Mouse (Mus musculus): ENCODE results near the gene Gm16253.

Gm16253 gene

DNA sequence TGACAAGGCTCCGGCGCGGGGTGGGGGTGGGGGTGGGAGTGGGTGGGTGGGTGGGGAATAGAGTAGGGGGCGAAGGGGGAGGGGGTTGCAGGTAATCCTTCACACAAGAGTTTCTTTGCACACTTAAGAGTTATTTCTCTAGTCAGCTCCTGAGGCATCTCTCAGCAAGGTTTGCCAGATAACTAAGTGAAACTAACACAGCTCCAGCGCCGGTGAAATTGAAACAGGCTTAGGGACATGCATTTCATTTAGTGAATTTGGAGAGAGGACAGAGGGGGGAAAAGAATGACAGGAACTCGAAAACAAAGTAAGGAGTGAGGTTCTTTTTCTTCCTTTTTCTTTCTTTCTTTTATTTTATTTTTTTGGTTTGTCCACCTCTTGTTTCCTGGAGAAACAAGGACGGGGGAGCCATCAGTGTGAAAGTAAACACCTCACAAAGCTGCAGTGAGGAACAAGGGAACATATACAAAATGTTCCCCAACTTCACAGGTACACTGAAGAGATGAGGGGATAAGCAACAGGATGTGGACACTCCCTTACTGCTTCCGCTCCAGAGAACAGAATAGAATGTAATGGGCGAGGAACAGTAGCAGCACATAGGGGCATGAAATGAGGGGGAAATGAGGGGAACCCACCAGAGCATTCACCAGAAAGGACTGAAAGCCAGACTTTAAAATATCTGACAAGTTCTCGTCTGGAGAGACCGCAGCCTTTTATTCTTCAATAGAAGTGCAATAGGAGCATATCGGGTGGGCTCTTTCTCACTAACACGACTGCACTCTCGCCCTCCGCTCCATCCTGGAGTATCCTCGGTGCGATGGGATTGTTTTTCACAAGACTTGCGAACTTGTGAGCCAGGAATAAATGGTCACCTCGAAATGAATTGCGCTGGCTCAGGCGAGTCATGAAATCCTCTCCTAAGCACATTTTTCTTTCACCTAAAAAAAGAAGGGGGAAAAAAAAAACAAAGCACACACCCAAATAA is 19.8 kb upstream of the Gm16253 start:
- DNase-seq (ENCODE audit: low spot score in 2 of 2) = no peak

DNA sequence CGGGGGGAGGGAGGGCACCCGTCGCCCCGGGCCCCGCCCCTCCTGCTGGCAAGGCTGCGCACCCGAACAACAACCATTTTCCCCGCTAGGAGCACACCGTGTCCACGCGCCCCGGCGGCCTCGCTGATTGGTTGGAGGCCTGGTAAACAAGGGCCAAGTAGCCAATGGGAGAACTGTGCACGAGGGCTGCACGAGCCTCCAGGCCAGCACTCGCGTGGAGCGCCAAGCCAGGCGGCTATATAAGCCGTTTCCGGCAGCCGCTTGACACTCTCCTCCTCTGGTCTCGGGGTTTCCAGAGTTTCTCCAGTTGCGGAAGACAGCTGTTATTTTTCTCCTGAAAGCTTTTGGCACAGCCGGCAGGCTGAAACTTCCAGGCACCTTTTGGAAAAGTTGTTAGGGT is 19.1 kb upstream of the Gm16253 start, which contains the start of gene Txnip:
Gene Txnip (plus strand): TSS at position 264 of the 400 bp plus-strand sequence.
- DNase-seq (ENCODE audit: low spot score in 2 of 2) = peak; percentile 100

DNA sequence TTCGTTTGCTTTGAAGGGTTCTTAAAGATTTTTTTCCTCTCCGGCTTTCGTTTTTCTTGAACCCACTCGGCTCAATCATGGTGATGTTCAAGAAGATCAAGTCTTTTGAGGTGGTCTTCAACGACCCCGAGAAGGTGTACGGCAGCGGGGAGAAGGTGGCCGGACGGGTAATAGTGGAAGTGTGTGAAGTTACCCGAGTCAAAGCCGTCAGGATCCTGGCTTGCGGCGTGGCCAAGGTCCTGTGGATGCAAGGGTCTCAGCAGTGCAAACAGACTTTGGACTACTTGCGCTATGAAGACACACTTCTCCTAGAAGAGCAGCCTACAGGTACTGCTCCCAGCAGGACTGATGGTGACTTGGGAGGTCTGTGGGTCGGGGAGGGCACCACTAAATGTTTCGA is 18.6 kb upstream of the Gm16253 start:
- no peak for DNase-seq (ENCODE audit: low spot score in 2 of 2)

DNA sequence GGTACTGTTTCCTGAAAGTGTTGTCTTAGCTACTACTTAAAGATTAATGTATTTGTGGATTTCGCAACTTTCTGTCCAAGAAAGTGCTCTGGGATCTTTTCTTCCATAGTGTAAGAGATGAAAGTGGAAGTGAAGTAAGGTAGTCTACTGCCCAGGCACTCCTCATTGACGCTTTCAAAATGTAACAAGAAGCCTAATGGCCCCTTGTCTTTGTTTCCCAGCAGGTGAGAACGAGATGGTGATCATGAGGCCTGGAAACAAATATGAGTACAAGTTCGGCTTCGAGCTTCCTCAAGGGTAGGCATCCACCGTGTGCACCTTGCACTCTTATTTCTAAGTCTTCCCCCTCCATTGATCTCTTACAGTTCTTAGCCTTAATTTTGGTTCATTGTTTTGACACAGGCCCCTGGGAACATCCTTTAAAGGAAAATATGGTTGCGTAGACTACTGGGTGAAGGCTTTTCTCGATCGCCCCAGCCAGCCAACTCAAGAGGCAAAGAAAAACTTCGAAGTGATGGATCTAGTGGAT is 18.1 kb upstream of the Gm16253 start:
- no peak for DNase-seq (ENCODE audit: low spot score in 2 of 2)

DNA sequence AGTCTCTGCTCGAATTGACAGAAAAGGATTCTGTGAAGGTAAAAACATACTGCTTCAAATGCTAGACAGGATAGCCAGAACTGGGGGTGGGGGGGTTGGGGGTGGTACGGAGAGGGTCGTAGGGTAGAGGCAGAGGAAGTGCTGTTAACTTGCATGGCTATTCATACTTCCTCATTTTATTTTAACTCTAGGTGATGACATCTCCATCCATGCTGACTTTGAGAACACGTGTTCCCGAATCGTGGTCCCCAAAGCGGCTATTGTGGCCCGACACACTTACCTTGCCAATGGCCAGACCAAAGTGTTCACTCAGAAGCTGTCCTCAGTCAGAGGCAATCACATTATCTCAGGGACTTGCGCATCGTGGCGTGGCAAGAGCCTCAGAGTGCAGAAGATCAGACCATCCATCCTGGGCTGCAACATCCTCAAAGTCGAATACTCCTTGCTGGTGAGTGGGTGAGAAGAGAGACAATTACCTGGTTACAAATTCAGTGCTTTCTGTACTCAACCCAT is 17.3 kb upstream of the Gm16253 start:
- no peak for DNase-seq (ENCODE audit: low spot score in 2 of 2)

DNA sequence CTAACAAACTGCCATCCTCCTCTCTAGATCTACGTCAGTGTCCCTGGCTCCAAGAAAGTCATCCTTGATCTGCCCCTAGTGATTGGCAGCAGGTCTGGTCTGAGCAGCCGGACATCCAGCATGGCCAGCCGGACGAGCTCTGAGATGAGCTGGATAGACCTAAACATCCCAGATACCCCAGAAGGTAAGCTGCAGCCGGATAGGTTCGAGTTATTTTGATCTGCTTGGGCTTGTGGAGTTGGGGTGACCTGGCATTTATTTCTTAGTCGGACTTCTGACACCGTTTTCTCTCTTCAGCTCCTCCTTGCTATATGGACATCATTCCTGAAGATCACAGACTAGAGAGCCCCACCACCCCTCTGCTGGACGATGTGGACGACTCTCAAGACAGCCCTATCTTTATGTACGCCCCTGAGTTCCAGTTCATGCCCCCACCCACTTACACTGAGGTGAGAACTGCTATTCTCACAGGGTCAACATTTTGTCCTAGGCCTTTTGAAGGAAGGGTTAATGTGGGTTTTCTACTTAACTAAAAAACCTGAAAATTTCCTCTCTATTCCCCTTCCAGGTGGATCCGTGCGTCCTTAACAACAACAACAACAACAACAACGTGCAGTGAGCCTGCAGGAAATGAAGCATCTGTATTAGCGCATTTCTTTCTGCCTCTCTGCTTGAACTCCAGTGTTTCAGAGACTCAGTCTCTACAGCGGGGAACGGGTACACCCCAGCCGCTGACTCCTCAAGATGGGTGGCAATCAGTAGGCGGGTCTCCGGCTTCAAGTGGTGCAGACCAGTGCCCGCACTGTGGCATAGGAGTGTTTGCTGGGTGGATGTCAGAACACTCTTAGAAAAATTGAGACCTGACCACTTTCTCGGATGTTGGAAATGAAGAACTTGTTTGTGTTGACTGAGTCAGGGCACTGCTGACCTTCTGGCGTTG is 16.6 kb upstream of the Gm16253 start:
- DNase-seq (ENCODE audit: low spot score in 2 of 2) = no peak

DNA sequence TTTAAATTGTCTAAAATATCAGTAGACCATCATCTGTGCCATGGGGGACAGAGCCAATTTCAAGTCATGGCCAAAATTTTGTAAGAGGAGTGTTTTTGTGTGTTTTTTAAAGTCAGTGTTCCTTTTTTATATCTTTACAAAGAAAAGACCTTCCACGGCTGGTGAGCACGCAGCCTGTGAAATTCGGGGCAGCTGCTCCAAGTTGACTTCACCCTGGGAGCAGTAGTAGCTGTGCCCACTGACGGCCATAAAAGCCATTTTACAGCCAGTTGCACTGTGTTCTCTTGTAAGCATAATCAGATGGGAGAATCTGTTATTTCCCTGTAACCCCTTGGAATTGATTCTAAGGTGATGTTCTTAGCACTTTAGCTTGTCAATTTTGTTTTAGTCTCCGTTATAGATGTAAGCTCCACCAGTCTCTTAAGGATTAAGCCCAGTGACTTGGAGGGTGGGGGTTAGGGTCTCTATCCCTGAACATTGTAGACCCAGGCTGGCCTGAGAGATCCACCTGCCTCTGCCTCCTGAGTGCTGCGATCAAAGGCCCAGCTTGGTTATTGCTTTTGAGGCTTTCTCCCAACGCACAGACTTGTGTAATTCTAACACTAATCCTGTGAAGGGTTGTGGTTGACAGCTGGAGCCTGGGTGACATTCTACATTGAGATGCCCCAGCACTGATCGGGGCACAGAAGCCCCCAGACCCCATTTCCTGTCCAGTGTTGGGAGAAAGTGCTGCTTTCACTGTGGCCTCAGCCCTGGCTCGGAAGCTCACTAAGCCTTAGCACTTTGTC is 15.7 kb upstream of the Gm16253 start:
- DNase-seq (ENCODE audit: low spot score in 2 of 2) = no peak

DNA sequence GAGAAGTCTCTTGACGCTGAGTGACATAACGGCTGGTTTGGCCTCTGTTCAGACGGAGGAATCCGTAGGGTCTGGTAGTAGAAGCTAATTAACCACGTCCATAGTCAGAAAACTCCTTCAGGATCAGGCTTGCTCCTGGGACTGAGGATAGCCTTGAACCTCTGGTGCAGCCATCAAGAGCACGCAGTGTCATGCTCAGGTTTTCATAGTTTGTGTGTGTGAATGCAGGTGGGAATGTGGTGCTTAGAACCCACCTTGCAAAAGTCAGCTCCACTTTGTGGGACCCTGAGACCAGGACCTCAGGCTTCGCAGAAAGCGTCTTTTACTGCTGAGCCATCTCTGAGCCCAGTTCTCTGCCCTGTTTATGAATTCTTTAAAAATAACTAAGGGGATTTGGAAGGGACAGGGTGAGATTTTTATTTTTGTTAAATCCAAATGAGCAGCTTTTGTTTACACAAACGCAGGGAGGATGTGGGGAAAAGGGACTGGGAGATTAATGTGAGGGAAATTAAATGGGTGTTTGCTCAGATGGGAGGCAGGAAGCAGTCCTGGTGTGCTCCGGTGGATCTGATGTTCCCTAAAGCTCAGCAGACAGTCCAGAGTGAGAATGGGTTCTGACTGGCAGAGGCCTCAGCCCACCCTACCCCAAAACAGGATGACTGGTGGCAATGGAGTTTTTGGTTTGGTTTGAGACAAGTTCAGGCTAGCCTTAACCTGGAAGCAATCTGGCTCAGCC is 14.7 kb upstream of the Gm16253 start:
- DNase-seq (ENCODE audit: low spot score in 2 of 2) = no peak

DNA sequence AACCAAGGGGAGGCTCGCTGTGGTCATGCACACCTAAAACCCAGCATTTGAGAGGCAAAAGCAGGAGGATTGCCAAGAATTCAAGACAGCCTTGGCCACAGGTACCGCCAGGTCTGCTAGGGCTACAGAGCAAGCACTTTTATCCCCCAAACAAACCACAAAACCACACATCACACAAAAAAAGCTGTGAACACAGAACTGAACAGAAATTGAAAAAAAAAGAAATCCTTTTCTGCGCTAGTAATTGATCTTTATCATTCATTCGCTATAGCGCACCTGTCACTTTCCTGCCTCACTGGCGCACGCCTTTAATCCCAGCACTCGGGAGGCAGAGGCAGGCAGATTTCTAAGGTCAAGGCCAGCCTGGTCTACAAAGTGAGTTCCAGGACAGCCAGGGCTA is 13.5 kb upstream of the Gm16253 start:
- no peak for DNase-seq (ENCODE audit: low spot score in 2 of 2)

DNA sequence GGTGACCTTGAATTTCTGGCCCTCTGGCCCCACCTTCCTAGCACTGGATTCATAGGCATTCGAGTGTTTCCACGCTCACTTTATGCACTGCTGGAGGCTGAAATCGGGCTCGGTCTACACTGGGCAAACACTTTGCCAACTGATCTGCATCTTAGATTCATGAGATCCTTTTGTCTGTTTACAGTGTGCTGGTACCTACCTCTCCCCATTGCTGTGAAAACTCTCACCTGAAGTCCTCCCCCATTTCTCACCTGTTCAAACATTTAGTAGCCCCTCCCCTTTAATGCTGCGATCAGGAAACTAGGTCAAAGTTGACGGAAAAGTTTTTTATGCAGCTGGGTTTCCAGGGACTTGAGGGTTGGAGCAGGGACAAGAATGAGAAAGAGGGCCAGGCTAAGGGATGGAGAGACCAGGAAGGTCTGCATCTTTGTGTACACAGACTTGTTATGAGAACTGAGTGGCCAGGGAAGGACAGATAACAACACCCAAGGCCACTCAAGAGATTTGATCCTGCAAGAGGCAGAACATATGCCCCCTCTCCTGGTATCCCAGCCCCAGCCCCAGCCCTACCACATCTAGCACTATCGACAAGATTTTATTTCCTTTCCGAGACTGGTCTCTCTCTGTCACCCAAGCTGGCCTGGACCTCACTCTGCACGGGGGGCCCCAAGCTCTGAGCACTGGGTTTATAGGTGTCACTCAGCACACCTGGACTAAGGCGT is 12.7 kb upstream of the Gm16253 start:
- DNase-seq (ENCODE audit: low spot score in 2 of 2) = no peak

DNA sequence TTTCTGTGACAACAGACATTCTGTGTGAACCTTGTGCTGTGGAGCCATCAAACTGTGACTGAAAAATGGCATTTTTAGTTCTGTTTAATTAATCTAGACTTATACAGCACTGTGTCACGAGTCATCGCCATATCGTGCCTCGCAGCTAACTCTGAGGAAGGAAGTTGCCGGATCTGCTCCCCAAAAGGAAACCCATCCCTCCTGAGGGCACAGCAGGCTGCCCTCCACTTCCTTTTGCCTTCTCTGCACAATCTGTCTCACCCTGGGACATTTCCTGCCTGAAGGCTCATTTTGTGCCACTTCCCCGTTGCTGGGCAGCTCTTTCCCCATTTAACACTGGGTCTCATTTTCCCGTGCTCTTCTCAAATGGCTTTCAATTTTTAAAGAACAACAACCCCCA is 12.2 kb upstream of the Gm16253 start:
- DNase-seq (ENCODE audit: low spot score in 2 of 2) = no peak

DNA sequence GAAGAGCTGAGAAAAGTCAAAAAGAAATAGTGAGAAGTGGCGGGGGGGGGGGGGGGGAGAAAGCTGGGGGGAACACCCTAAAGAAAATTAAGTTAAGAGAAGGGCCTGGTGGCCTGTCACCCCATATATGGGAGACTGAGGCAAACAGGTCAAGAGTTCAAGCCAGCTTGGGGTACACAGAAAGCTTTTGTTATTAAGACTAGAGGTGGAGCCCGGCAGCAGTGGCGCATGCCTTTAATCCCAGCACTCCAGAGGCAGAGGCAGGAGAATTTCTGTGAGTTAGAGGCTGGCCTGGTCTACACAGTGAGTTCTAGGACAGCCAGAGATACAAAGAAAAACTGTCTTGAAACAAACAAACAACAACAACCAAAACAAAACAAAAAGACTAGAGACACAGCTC is 11.7 kb upstream of the Gm16253 start:
- no peak for DNase-seq (ENCODE audit: low spot score in 2 of 2)

DNA sequence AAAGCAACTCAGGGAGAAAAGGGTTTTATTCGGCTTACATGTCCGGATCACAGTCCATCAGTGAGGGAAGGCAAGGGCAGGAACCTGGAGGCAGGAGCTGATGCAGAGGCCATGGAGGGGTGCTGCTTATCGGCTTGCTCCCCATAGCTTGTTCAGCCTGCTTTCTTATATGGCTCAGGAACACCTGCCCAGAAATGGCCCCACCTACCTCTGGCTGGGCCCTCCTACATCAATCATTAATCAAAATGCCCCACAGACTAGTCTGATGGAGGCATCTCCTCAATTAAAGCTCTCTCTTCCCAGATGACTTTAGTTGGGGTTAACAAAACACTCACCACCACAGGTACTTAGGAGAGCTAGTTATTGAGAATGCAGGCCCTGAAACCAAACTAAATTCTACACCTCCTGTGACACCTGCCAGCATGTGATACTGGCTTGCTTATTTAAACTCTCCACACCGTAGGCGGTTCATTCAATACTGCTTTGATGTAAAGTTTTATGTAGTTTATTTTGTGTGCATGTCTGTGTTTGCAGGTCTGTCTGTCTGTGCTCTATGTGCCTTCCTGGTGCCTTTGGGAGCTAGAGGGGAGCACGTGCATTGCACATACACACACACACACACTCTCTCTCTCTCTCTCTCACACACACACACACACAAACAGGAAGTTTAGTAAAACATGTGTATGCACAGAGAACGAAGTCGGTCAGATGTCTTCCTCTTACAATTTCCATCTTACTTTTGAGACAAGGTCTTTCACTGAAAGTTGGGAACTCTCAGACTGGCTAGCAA is 9.9 kb upstream of the Gm16253 start:
- no peak for DNase-seq (ENCODE audit: low spot score in 2 of 2)

DNA sequence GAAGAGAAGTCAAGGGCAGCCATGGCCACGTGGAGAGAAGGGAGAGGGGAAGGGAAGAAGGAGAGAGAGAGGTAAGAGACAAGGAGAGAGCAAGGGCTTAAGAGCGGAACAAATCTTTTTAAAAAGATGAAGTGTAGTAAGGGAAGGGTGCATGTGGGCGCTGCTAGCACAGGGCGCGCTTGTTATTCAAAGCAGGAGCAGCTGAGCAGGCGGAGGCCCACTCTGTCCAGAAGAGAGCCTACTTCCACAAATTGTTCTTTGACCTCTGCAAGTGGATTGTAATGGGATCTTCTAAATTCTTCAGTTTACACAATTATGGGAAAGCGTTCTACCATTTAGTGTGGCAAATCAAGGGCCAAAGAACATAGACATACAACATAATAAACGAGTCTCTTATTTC is 8.2 kb upstream of the Gm16253 start:
- no peak for DNase-seq (ENCODE audit: low spot score in 2 of 2)

DNA sequence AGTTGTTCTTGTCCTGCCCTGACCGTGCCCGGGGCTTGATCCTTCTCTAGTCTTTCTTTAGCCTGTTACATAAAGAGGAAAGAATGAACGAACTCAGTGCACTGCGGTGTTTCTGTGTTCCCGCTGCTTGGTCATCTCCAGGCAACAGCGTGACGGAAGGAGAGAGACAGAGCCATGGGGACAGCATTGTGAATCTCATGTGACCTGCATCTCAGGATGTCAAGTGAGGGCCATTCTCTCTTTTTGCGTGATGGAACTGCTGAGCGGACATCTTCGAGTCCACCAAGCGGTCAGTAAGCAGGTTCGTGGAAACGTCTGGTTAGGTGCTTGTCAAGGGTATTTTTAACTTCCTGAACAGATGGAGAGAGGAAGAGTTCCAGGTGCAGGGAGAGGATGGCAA is 7.3 kb upstream of the Gm16253 start:
- DNase-seq (ENCODE audit: low spot score in 2 of 2) = no peak

DNA sequence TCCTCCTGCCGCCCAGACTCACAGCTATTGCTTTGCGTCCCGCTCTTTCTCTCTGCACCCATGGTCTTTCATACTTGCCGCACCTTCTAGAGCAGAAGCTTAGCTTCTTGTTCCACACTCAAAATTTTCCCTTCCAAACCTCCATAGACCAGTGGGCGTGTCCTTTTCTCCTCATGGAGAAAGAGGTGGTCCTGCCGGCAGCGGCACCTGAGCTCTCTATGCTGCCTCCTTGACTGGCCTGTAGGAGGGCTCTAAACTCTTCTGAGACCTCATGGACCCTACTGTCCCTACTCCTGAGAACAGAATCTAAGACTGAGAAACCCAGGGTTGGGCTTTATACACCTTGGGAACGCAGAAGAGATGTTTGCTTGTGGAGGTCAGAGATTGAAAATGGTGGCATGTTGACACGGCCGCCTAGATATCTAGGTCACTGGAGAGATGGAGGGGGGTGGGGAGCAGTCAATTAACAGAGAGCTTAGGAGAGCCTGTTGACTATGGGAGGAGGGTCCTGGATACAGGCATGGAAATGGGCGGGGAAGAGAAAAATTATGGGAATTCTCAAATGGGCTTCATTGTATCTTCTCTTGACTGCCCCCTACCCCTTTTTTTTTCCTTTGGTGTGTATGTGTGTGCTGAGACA is 6.7 kb upstream of the Gm16253 start:
- DNase-seq (ENCODE audit: low spot score in 2 of 2) = no peak

DNA sequence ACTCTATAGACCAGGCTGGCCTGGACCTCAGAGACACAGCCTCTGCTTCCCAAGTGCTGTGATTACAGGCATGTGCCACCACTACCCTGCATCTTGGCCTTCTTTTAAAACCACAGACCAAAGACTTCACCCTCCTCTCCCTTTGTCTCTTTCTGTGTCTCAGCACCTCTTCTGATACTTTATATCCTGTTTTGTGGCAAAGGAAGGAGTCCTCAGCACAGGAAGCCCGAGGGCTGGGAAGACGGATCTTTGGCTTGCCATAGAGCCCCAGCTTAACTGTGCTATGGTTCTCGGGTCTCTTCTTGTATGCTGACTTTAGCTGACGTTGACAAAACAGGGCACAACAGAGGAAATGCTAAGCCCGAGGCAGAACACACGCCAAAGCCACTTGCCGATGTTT is 6.1 kb upstream of the Gm16253 start:
- no peak for DNase-seq (ENCODE audit: low spot score in 2 of 2)

DNA sequence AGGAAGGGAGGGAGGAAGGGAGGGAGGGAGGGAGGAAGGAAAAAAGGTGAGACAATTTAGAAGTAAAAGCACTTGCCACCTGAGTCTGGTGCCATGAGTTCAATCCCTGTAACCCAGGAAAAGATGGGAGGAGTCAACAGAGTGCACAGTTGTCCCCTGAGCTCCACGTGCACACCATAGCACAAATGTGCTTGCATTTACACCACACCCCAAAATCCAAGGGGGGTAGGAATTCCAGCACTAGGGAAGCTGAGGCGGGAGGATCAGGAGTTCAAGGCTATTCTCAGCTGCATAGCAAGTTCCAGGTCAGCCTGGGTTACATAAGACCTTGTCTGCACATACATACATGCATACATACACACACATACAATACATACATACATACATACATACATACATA is 5.4 kb upstream of the Gm16253 start:
- DNase-seq (ENCODE audit: low spot score in 2 of 2) = no peak

Data from urinary bladder, postnatal 4 days (tissue).